Mouse (Mus musculus): ENCODE data around the gene Bmp8a. TPM values are rescaled to one million over a fixed set of nuclear protein-coding genes. Genes with fewer than 3 reads are reported as not detected.
"Not testable (repeated sequence)": the region's sequence is repeated elsewhere in the genome, so short reads cannot be mapped to it uniquely, and the experiment has no call there.

Gene Bmp8a
- polyA plus RNA-seq, 1 experiment from 2014 or later: 0.33 TPM

DNA sequence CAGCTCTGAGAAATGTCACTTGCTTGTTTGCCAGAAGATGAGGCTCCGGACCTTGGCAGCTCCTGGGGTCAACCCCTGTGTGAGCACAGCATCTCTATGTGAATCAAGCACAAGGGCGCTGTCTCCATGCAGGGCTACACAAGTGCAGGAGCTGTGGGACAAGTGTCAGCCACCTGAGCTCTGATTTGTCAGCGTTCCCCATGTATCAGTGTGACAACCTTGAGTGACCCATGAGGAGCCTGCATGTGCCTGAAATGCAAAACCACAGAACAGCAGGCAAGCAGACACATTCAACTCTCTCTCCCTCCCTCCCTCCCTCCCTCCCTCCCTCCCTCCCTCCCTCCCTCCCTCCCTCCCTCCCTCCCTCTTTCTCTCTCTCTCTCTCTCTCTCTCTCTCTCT is 15.4 kb downstream of the Bmp8a start:
- Histone ChIP-seq H3K27ac (replicated peaks) (no peak overlapping the region), H3K4me3 (no peak overlapping the region), H3K36me3 (no peaks in the 10 kb centered on the region), H3K4me2 (no peak overlapping the region), H3K9me3 (no peaks in the 10 kb centered on the region), H3K27me3 (peaks cover 20% of the 10 kb centered on the region), H3K9ac (no peak overlapping the region), H3K4me1 (replicated peaks) (0 out of 2 replicates have a peak, but pooled peaks cover 4% of the 10 kb centered on the region)
- 70% methylated on average over 3 of the region's 3 CpGs for WGBS
- ATAC-seq (ENCODE audit: low read depth): no peak

- Histone ChIP-seq H3K9me3 (no peaks in the 10 kb centered on the region), H3K9ac (no peak overlapping the region), H3K27me3 (peaks cover 29% of the 10 kb centered on the region), H3K4me3 (no peak overlapping the region), H3K4me1 (replicated peaks) (0 out of 2 replicates have a peak, but pooled peaks cover 4% of the 10 kb centered on the region), H3K36me3 (no peaks in the 10 kb centered on the region), H3K27ac (replicated peaks) (no peak overlapping the region), H3K4me2 (no peak overlapping the region)
- 83% methylated on average over 3 of the region's 3 CpGs for WGBS
- no peak for ATAC-seq (ENCODE audit: low read depth)
Measured at GRCm38 (mm10) chr4:123326087-123326486, 17.0 kb downstream of the Bmp8a start.

DNA sequence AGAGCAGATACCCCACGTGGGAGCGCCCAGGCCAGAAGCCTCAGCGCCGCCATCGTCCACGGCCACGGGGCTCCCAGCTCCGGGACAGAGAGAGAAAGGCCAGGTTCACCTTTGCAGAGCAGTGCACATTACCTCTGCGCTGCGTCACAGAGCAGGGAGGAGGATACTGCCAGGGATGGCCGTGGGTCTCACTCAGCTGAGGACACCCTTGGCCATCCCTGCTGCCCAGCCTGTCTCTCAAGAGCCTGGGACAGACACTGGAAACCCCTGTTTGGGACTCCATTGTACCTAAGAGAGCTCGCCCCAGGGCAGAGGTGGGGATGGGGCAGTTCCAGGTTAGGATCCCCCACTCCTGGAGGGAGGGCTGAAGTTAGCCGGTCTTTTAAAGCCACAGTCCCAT is 19.5 kb downstream of the Bmp8a start, which contains the start of gene Oxct2a:
Gene Oxct2a (minus strand): TSS at position 101 of the 400 bp plus-strand sequence.
- Histone ChIP-seq H3K27ac (replicated peaks) (no peak within 1 kb of the TSS), H3K27me3 (peaks cover 29% of the 10 kb centered on the region), H3K9me3 (no peaks in the 10 kb centered on the region), H3K4me1 (replicated peaks) (0 out of 2 replicates have a peak, but pooled peaks cover 4% of the 10 kb centered on the region), H3K36me3 (no peaks in the 10 kb centered on the region), H3K9ac (no peak within 1 kb of the TSS), H3K4me2 (peak within 1 kb of the TSS; percentile 46), H3K4me3 (peak within 1 kb of the TSS; percentile 21; the same call in 1 of the 2 replicates)
- no peak for ATAC-seq (ENCODE audit: low read depth)
- WGBS: 9% methylated on average over 13 of the region's 13 CpGs

- H3K4me1 ChIP-seq (replicated peaks); H3K36me3 ChIP-seq; H3K27ac ChIP-seq (replicated peaks); H3K9me3 ChIP-seq; H3K9ac ChIP-seq: not testable (repeated sequence)
- peak; percentile 48; the same call in 1 of the 2 replicates for ATAC-seq (ENCODE audit: low read depth)
- peaks cover 29% of the 10 kb centered on the region for H3K27me3 ChIP-seq
- peak overlapping the region; percentile 46 for H3K4me2 ChIP-seq
- 18% methylated on average over 21 of the region's 38 CpGs for WGBS
- H3K4me3 ChIP-seq: 0 out of 2 replicates have a peak overlapping the region, but pooled peaks have one; percentile 21
Measured at GRCm38 (mm10) chr4:123322910-123323309, 20.1 kb downstream of the Bmp8a start.

DNA sequence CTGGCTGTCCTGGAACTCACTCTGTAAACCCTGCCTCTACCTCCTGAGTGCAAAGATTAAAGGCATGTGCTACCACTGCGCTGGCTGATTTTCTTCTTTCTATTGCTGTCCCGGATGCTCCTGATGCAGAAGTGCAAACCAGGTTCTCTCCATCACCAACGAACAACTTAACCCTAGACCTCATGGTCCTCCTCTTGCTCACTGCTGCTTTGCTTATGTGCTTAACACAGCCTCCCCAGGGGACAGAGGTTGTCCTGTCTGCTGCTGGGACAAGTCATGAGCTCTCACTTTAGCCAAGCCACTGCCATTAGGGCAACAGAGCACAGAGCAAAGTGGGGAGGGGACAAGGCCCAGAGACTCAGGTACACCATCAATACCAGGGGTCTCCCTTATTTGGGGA is 28.6 kb downstream of the Bmp8a start:
- no peaks in the 10 kb centered on the region for H3K9me3 ChIP-seq
- H3K4me3 ChIP-seq: no peak overlapping the region
- H3K27me3 ChIP-seq: no peaks in the 10 kb centered on the region
- no peak overlapping the region for H3K27ac ChIP-seq (replicated peaks)
- no peak for ATAC-seq (ENCODE audit: low read depth)
- H3K9ac ChIP-seq: no peak overlapping the region
- no peak overlapping the region for H3K4me2 ChIP-seq
- WGBS: 83% methylated on average over 3 of the region's 3 CpGs
- no peaks in the 10 kb centered on the region for H3K4me1 ChIP-seq (replicated peaks)
- H3K36me3 ChIP-seq: no peaks in the 10 kb centered on the region

DNA sequence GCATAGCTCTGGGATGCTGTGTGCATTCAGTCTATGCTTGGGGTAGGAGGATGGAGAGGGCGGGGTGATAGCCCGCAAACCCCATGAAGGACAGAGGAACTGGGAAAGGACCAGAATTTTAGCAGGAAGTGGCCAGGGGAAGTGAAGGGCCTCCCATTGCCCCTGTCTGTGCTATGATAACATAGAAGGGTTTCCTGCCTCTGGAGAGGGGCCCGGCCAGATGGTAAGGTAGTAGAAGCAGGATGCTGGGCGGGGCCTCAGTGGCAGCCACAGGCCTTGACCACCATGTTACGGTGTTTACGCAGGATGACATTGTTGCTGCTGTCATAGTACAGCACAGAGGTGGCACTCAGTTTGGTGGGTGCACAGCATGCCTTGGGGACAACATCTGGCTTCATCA is 30.0 kb downstream of the Bmp8a start:
- WGBS: 86% methylated on average over 6 of the region's 6 CpGs
- no peak overlapping the region for H3K9ac ChIP-seq
- H3K4me1 ChIP-seq (replicated peaks): no peaks in the 10 kb centered on the region
- no peaks in the 10 kb centered on the region for H3K9me3 ChIP-seq
- no peaks in the 10 kb centered on the region for H3K27me3 ChIP-seq
- ATAC-seq (ENCODE audit: low read depth): no peak
- H3K4me2 ChIP-seq: no peak overlapping the region
- no peak overlapping the region for H3K4me3 ChIP-seq
- H3K27ac ChIP-seq (replicated peaks): no peak overlapping the region
- no peaks in the 10 kb centered on the region for H3K36me3 ChIP-seq

GRCm38 (mm10) chr4:123311845-123312244 is 31.2 kb downstream of the Bmp8a start:
- Histone ChIP-seq H3K27ac (replicated peaks) (no peak overlapping the region), H3K4me2 (no peak overlapping the region), H3K9ac (no peak overlapping the region), H3K9me3 (no peaks in the 10 kb centered on the region), H3K4me1 (replicated peaks) (no peaks in the 10 kb centered on the region), H3K36me3 (peaks cover 4% of the 10 kb centered on the region; the same call in 1 of the 2 replicates), H3K4me3 (no peak overlapping the region), H3K27me3 (no peaks in the 10 kb centered on the region)
- ATAC-seq (ENCODE audit: low read depth): no peak
- WGBS: 85% methylated on average over 7 of the region's 7 CpGs

GRCm38 (mm10) chr4:123308292-123308691 is 34.8 kb downstream of the Bmp8a start:
- no peaks in the 10 kb centered on the region for H3K4me1 ChIP-seq (replicated peaks)
- ATAC-seq (ENCODE audit: low read depth): no peak
- H3K27me3 ChIP-seq: no peaks in the 10 kb centered on the region
- H3K9ac ChIP-seq: no peak overlapping the region
- no peak overlapping the region for H3K4me2 ChIP-seq
- WGBS: 69% methylated on average over 3 of the region's 3 CpGs
- H3K9me3 ChIP-seq: no peaks in the 10 kb centered on the region
- H3K4me3 ChIP-seq: no peak overlapping the region
- no peak overlapping the region for H3K27ac ChIP-seq (replicated peaks)
- peaks cover 17% of the 10 kb centered on the region for H3K36me3 ChIP-seq

- Histone ChIP-seq H3K4me2 (no peak overlapping the region), H3K4me3 (no peak overlapping the region), H3K36me3 (peaks cover 30% of the 10 kb centered on the region), H3K4me1 (replicated peaks) (no peaks in the 10 kb centered on the region), H3K27ac (replicated peaks) (no peak overlapping the region), H3K27me3 (no peaks in the 10 kb centered on the region), H3K9ac (no peak overlapping the region), H3K9me3 (no peaks in the 10 kb centered on the region)
- ATAC-seq (ENCODE audit: low read depth): no peak
- 85% methylated on average over 10 of the region's 10 CpGs for WGBS
Measured at GRCm38 (mm10) chr4:123306999-123307398, 36.1 kb downstream of the Bmp8a start.

DNA sequence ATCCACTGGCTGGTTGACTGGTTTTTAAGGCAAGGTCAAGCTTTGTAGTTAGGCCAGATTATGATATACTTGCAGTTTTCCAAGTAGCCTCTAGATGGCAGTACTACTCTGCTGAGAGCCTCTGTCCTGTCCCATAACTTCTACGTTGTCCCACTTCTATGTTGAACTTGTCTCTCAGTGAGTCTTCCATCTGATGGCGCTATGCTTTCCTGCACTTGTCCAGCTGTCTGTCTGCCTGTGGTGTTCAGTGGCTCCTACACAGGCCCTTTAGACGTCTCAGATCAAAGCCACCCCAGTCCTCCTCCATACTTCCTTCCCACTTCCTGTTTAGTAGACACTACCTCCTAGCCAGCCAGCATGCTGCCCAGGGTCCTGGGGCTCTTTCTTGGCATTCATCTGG is 37.3 kb downstream of the Bmp8a start:
- no peaks in the 10 kb centered on the region for H3K4me1 ChIP-seq (replicated peaks)
- H3K9me3 ChIP-seq: no peaks in the 10 kb centered on the region
- no peaks in the 10 kb centered on the region for H3K27me3 ChIP-seq
- H3K27ac ChIP-seq (replicated peaks): no peak overlapping the region
- no peak overlapping the region for H3K4me2 ChIP-seq
- 45% methylated on average over 3 of the region's 3 CpGs for WGBS
- H3K9ac ChIP-seq: no peak overlapping the region
- peak; percentile 36; the same call in 1 of the 2 replicates for ATAC-seq (ENCODE audit: low read depth)
- H3K36me3 ChIP-seq: peaks cover 38% of the 10 kb centered on the region
- H3K4me3 ChIP-seq: no peak overlapping the region

DNA sequence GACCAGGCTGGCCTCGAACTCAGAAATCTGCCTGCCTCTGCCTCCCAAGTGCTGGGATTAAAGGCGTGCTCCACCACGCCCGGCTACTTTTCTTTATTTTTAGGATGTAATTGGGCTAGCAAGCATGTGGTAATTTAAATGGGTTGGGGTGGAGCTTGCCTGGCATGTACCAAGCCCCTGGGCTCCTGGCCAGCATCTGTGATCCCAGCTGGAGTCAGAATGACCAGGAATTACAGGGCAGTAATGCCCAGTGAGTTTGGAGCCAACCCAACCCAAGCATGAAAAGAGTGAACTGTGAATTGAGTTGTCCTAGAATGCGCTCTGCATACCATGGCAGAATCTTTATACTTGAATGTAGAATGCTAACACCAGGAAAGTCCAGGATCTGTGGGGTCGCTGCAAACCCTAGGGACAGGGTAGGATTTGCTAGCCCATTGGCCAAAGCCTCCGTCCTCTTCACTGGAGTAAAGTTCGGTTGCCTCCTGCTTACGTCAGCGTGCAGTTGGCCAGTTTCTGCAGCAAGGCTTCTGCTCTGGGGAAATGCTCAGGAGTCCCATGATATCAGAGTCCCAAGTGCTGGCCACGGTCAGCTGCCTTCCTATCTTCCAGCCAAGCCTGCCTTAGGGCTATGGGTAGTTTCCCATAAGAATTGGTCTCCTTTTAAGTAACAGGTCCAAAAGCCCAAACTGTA is 43.9 kb downstream of the Bmp8a start:
- no peak for ATAC-seq (ENCODE audit: low read depth)
- H3K9me3 ChIP-seq: no peaks in the 10 kb centered on the region
- H3K27me3 ChIP-seq: no peaks in the 10 kb centered on the region
- WGBS: 97% methylated on average over 11 of the region's 11 CpGs
- H3K36me3 ChIP-seq: peaks cover 92% of the 10 kb centered on the region
- H3K4me2 ChIP-seq: no peak overlapping the region
- H3K9ac ChIP-seq: no peak overlapping the region
- H3K27ac ChIP-seq (replicated peaks): no peak overlapping the region
- H3K4me1 ChIP-seq (replicated peaks): no peaks in the 10 kb centered on the region
- no peak overlapping the region for H3K4me3 ChIP-seq

- Histone ChIP-seq H3K9me3 (no peaks in the 10 kb centered on the region), H3K27me3 (no peaks in the 10 kb centered on the region), H3K4me3 (no peak overlapping the region), H3K4me1 (replicated peaks) (no peaks in the 10 kb centered on the region), H3K4me2 (no peak overlapping the region), H3K9ac (no peak overlapping the region), H3K27ac (replicated peaks) (no peak overlapping the region), H3K36me3 (peaks cover 92% of the 10 kb centered on the region)
- WGBS: 89% methylated on average over 4 of the region's 4 CpGs
- ATAC-seq (ENCODE audit: low read depth): no peak
Measured at GRCm38 (mm10) chr4:123298226-123298625, 44.8 kb downstream of the Bmp8a start.

All from neural tube, embryonic 13.5 days (tissue).